Mouse (Mus musculus) T-cell, adult 66 days (primary cell): Measurements from ENCODE around the gene Mtmr10. TPM values are rescaled to one million over a fixed set of nuclear protein-coding genes. Genes with fewer than 3 reads are reported as not detected.

ENCODE experiments used
- total RNA-seq, 2 experiments: library from RNA; stranded (reverse); gene quantifications; 3 replicates in 1 of 2; 4 replicates in 1 of 2; pipeline ENCODE4 v1.2.4; 2023

Mtmr10 gene
- 10 to 100 TPM; 11.7 to 17.4 TPM for total RNA-seq

DNA sequence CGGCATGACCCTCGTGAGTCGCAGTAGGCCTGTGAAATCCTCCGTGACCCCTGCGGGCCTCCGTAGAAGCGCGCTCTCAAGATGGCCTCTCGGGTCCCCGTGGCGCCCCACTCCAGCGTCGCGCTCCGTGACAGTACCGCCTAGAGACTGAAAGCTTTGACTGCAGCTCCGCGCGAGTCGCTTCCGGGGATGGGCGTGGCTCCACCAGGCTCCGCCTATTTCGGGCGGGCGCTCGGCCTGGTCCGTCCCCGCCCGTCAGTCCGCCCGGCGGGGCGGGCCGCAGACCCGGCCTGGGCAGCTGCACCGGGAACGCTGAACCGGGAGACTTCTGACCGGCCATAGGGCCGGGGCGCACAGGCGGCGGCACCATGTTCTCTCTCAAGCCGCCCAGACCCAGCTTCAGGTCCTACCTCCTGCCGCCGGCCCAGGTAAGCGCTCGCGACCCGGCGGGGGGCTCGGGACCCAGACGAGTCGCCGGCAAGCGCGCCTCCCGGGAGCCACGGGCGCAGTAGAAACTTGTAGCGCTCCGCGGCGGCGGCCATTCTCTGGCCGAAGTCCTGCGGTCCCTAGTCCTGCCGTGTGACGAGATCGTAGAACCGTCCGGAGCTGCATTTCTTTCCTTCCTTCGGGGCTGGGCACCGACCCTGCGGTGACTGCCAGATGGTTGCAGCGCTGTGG, at the start of gene Mtmr10:
Gene Mtmr10, plus strand, starts transcription at position 240 of the 678 bp plus-strand sequence.

GRCm38 (mm10) chr7:64373830-64374562, 86.5 kb downstream of the Mtmr10 start, which contains the start of gene Fan1:
Fan1 (minus strand) TSS chr7:64374095.

Other genes with a start within 250 kb of the Mtmr10 start
- gene Trpm1, start 133.8 kb upstream of the Mtmr10 start, total RNA-seq, result 10 to 100 TPM; 19.3 to 24.9 TPM
- 10 to 100 TPM; 12.7 to 16.2 TPM for gene Fan1, start 86.4 kb downstream of the Mtmr10 start, total RNA-seq
- 10 to 100 TPM; 54.6 to 57.2 TPM for gene Mphosph10, start 104.6 kb downstream of the Mtmr10 start, total RNA-seq
- 10 to 100 TPM; 10.1 to 11.3 TPM for gene Mcee, start 105.0 kb downstream of the Mtmr10 start, total RNA-seq
- not detected for gene Apba2, start 214.1 kb downstream of the Mtmr10 start, total RNA-seq